Mouse (Mus musculus) WW6 (cell line): Measurements from ENCODE around the gene Gpr68.

Source experiments
- DNase-seq: peaks from one replicate; pipeline ENCODE4 v3.0.0-alpha.2; 2013; ENCODE audit warnings: low read depth, low spot score

Gene Gpr68

GRCm38 (mm10) chr12:100907598-100908297 lies at the start of gene Gpr68:
Gene Gpr68, minus strand, starts transcription at chr12:100908198.
- no peak for DNase-seq

- DNase-seq: no peak
Observed at GRCm38 (mm10) chr12:100957257-100957656, 49.3 kb upstream of the Gpr68 start.

- no peak for DNase-seq
Observed at GRCm38 (mm10) chr12:100956825-100957224, 48.8 kb upstream of the Gpr68 start.

- DNase-seq: no peak
Observed at GRCm38 (mm10) chr12:100956028-100956427, 48.0 kb upstream of the Gpr68 start.

GRCm38 (mm10) chr12:100953926-100954325 lies 45.9 kb upstream of the Gpr68 start:
- no peak for DNase-seq

GRCm38 (mm10) chr12:100952193-100952931 lies 44.4 kb upstream of the Gpr68 start:
- peak; percentile 49 for DNase-seq

- no peak for DNase-seq
Observed at GRCm38 (mm10) chr12:100949146-100949545, 41.1 kb upstream of the Gpr68 start.

- DNase-seq: no peak
Observed at GRCm38 (mm10) chr12:100948021-100948420, 40.0 kb upstream of the Gpr68 start.

GRCm38 (mm10) chr12:100945948-100946347 lies 38.0 kb upstream of the Gpr68 start:
- DNase-seq: no peak

- DNase-seq: no peak
Observed at GRCm38 (mm10) chr12:100945501-100945900, 37.5 kb upstream of the Gpr68 start.

GRCm38 (mm10) chr12:100944921-100945336 lies 36.9 kb upstream of the Gpr68 start:
- DNase-seq: no peak

GRCm38 (mm10) chr12:100943146-100943545 lies 35.1 kb upstream of the Gpr68 start:
- no peak for DNase-seq

- DNase-seq: no peak
Observed at GRCm38 (mm10) chr12:100941361-100941760, 33.4 kb upstream of the Gpr68 start.

GRCm38 (mm10) chr12:100937441-100938360 lies 29.7 kb upstream of the Gpr68 start:
- no peak for DNase-seq

GRCm38 (mm10) chr12:100936737-100937136 lies 28.7 kb upstream of the Gpr68 start:
- no peak for DNase-seq

- peak; percentile 49 for DNase-seq
Observed at GRCm38 (mm10) chr12:100936116-100936515, 28.1 kb upstream of the Gpr68 start.

GRCm38 (mm10) chr12:100934796-100935195 lies 26.8 kb upstream of the Gpr68 start:
- no peak for DNase-seq

- no peak for DNase-seq
Observed at GRCm38 (mm10) chr12:100931653-100932052, 23.7 kb upstream of the Gpr68 start.

- no peak for DNase-seq
Observed at GRCm38 (mm10) chr12:100928286-100928685, 20.3 kb upstream of the Gpr68 start.

- DNase-seq: peak; percentile 45
Observed at GRCm38 (mm10) chr12:100925644-100926619, 17.9 kb upstream of the Gpr68 start.
